Mouse (Mus musculus): ENCODE data around the gene Nutf2. TPM values are rescaled to one million over a fixed set of nuclear protein-coding genes. Genes with fewer than 3 reads are reported as not detected.
"Not testable (repeated sequence)": the region's sequence is repeated elsewhere in the genome, so short reads cannot be mapped to it uniquely, and the experiment has no call there.

Nutf2 gene
- polyA plus RNA-seq, 1 experiment from 2014 or later = 329 TPM

DNA sequence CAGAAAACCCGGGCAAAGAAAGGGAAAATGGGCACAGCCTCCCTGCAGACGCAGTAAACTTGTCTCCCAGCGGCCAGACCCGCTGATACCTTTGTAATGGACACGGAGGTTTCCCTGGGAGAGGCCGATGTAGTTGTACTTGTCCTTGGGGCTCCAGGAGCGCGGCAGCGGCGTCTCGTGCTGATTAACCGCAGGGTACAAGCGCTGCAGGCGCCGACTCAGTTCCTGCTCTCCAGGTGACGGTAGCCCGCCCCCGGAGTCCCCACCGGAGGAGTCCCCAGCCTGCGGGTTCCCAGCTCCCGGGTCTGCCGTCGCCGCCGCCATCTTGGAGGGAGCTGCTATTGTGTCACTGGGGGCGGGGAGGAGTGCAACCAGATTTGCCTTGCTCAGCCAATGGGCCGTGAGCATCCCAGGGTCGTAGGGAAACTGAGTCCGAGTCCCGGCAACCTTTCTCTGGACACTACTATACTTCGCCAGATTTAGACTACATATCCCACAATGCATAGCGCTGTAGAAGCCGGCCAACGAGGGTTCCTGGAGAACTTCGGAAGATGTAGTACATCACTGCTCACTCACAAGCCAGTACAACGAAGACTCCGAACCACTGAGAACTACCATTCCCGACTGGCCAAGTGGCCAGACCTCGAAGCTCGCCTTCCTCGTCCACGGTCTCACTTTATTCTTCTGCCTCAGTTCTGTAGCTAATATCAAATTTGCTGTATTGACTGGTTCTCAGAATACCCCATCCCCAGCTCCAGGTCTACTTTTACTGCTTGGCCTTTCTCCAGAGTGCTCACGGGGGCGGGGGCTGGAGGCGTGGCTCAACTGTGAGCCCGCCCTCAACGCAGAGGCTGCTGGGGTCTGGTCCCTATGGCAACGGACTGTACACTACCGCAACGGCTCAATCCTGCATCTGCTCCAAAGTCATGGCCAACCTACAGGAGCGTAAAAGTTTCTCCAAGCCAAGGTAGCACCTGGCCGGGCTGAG lies 33.2 kb upstream of the Nutf2 start, which contains the start of the genes Ranbp10 and Tsnaxip1:
Gene Ranbp10 (minus strand): TSS at position 490 of the 988 bp plus-strand sequence.
Gene Tsnaxip1 (plus strand): TSS at position 871 of the 988 bp plus-strand sequence.
- Histone ChIP-seq H3K4me3 (ENCODE audit: low read length) (peak within 1 kb of the TSS; percentile 70), H3K9me3 (ENCODE audit: control insufficient read depth, low read length) (no peaks in the 10 kb centered on the region), H3K9ac (ENCODE audit: low read depth, low read length) (peak within 1 kb of the TSS; percentile 90), H3K36me3 (ENCODE audit: control insufficient read depth, insufficient read depth, low read length) (peaks cover 16% of the 10 kb centered on the region), H3K27me3 (ENCODE audit: control insufficient read depth, insufficient read depth, low read length) (no peaks in the 10 kb centered on the region), H3K4me2 (replicated peaks; ENCODE audit: low read depth, low read length) (peak within 1 kb of the TSS; percentile 84), H3K4me1 (ENCODE audit: control insufficient read depth, insufficient read depth, low read length) (peaks cover 10% of the 10 kb centered on the region), H3K27ac (ENCODE audit: low read depth, low read length) (peak within 1 kb of the TSS; percentile 53)
- under 1% methylated on average over 51 of the region's 52 CpGs for WGBS
- ATAC-seq (ENCODE audit: low FRiP score, low TSS enrichment) = peak; percentile 99

DNA sequence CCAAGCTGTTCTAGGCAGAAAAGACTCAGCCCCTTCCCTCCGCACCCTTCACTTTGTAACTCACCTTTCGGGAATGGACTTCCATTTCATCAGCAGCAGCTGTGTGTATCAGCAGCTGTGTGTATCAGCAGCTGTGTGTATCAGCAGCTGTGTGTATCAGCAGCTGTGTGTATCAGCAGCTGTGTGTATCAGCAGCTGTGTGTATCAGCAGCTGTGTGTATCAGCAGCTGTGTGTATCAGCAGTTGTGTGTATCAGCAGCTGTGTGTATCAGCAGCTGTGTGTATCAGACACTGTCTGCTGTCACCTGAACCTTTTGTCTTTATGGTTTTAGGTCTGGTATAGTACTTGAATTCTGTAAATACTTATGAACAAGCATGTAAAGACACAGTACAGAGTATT lies 26.6 kb upstream of the Nutf2 start:
- not testable (repeated sequence) for H3K4me3 ChIP-seq (ENCODE audit: low read length); H3K9me3 ChIP-seq (ENCODE audit: control insufficient read depth, low read length); H3K36me3 ChIP-seq (ENCODE audit: control insufficient read depth, insufficient read depth, low read length); H3K9ac ChIP-seq (ENCODE audit: low read depth, low read length); H3K4me1 ChIP-seq (ENCODE audit: control insufficient read depth, insufficient read depth, low read length); ATAC-seq (ENCODE audit: low FRiP score, low TSS enrichment); H3K4me2 ChIP-seq (replicated peaks; ENCODE audit: low read depth, low read length); H3K27ac ChIP-seq (ENCODE audit: low read depth, low read length); H3K27me3 ChIP-seq (ENCODE audit: control insufficient read depth, insufficient read depth, low read length)
- WGBS = 85% methylated on average over 2 of the region's 2 CpGs

DNA sequence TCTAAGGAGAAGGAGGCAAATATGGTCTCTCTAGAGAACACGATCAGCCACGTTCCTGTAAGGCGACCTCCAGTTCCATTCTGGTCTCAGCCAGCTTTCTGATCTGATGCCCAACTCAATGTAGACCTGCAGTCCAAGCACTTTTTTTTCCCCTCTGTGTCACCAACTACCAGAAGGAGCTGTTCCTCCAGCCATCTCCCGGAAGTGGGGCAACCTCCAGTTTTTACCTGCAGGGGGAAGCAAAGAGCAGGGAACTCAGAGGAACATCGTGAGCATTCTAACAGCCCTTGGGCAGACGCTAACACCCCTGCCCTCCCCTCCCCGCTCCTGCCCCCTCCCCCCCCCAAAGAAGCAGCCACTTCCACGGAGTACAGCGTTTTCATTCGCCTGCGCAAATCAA lies 25.1 kb upstream of the Nutf2 start:
- no peak for ATAC-seq (ENCODE audit: low FRiP score, low TSS enrichment)
- Histone ChIP-seq H3K9me3 (ENCODE audit: control insufficient read depth, low read length) (no peaks in the 10 kb centered on the region), H3K4me1 (ENCODE audit: control insufficient read depth, insufficient read depth, low read length) (no peaks in the 10 kb centered on the region), H3K36me3 (ENCODE audit: control insufficient read depth, insufficient read depth, low read length) (no peaks in the 10 kb centered on the region), H3K4me2 (replicated peaks; ENCODE audit: low read depth, low read length) (no peak overlapping the region), H3K4me3 (ENCODE audit: low read length) (no peak overlapping the region), H3K27me3 (ENCODE audit: control insufficient read depth, insufficient read depth, low read length) (no peaks in the 10 kb centered on the region), H3K9ac (ENCODE audit: low read depth, low read length) (no peak overlapping the region), H3K27ac (ENCODE audit: low read depth, low read length) (no peak overlapping the region)
- 29% methylated on average over 11 of the region's 11 CpGs for WGBS

DNA sequence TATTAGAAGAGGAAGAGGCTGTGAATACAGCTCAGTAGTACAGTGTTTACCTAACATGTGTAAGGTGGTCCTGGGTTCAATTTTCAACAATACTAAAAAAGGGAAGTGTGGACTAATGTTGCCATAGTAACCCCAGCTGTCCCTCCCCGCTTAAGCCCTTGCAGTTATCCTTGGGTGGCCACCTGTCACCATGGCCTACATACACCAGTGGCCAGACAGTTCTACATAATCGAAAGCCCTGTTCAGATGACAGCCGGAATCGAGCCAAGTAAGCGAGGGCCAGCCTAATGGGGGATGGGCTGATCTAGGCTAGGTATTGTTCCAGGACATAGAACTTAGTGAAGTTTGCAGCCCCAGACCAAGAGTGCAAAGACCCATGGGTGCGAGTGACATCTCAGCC lies 23.4 kb upstream of the Nutf2 start:
- ATAC-seq (ENCODE audit: low FRiP score, low TSS enrichment) = no peak
- no peaks in the 10 kb centered on the region for H3K9me3 ChIP-seq (ENCODE audit: control insufficient read depth, low read length)
- H3K27ac ChIP-seq (ENCODE audit: low read depth, low read length) = no peak overlapping the region
- no peaks in the 10 kb centered on the region for H3K36me3 ChIP-seq (ENCODE audit: control insufficient read depth, insufficient read depth, low read length)
- no peaks in the 10 kb centered on the region for H3K27me3 ChIP-seq (ENCODE audit: control insufficient read depth, insufficient read depth, low read length)
- H3K4me2 ChIP-seq (replicated peaks; ENCODE audit: low read depth, low read length) = no peak overlapping the region
- no peak overlapping the region for H3K9ac ChIP-seq (ENCODE audit: low read depth, low read length)
- 88% methylated on average over 6 of the region's 6 CpGs for WGBS
- H3K4me3 ChIP-seq (ENCODE audit: low read length) = no peak overlapping the region
- H3K4me1 ChIP-seq (ENCODE audit: control insufficient read depth, insufficient read depth, low read length) = no peaks in the 10 kb centered on the region

DNA sequence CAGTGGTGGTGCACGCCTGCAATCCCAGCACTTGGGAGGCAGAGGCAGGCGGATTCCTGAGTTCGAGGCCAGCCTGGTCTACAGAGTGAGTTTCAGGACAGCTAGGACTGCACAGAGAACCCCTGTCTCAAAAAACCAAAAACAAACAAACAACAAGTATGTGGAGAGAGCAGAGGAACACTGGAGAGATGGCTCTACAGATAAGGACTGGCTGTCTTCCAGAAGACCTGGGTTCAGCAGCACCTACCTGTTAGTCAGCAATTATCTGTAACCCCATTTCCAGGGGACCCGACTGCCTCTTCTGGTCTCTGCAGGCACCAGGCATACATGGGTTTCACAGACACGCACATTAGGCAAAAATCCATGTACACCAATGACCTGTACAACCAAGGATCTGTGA lies 21.2 kb upstream of the Nutf2 start:
- WGBS = 95% methylated on average over 5 of the region's 5 CpGs
- Histone ChIP-seq H3K4me1 (ENCODE audit: control insufficient read depth, insufficient read depth, low read length) (no peaks in the 10 kb centered on the region), H3K27ac (ENCODE audit: low read depth, low read length) (no peak overlapping the region), H3K9me3 (ENCODE audit: control insufficient read depth, low read length) (no peaks in the 10 kb centered on the region), H3K27me3 (ENCODE audit: control insufficient read depth, insufficient read depth, low read length) (no peaks in the 10 kb centered on the region), H3K9ac (ENCODE audit: low read depth, low read length) (no peak overlapping the region), H3K4me3 (ENCODE audit: low read length) (no peak overlapping the region), H3K36me3 (ENCODE audit: control insufficient read depth, insufficient read depth, low read length) (peaks cover 8% of the 10 kb centered on the region), H3K4me2 (replicated peaks; ENCODE audit: low read depth, low read length) (no peak overlapping the region)
- no peak for ATAC-seq (ENCODE audit: low FRiP score, low TSS enrichment)

DNA sequence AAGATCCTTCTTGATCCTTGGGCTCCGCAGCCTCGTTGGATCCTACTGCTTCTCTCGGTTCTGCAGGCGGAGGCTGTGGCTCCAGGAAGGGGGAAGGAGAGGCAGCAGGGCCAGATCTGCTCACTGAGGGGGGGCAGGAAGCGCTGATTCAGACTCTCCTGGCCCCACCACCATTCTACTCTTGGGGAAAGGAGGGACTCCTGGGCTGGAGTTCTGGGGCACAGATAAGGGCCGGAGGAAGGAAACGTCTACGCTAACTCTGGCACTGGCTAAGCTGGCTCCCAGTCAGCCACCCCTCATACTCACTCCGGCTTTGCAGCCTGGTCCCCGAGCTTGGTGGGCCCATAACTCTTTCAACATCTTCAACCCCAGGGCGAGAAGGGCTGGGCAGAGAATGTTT lies 13.7 kb upstream of the Nutf2 start:
- H3K4me3 ChIP-seq (ENCODE audit: low read length) = no peak overlapping the region
- H3K27ac ChIP-seq (ENCODE audit: low read depth, low read length) = no peak overlapping the region
- no peaks in the 10 kb centered on the region for H3K9me3 ChIP-seq (ENCODE audit: control insufficient read depth, low read length)
- H3K4me2 ChIP-seq (replicated peaks; ENCODE audit: low read depth, low read length) = no peak overlapping the region
- WGBS = 93% methylated on average over 11 of the region's 11 CpGs
- no peaks in the 10 kb centered on the region for H3K27me3 ChIP-seq (ENCODE audit: control insufficient read depth, insufficient read depth, low read length)
- ATAC-seq (ENCODE audit: low FRiP score, low TSS enrichment) = no peak
- peaks cover 5% of the 10 kb centered on the region; the same call in 1 of the 2 replicates for H3K4me1 ChIP-seq (ENCODE audit: control insufficient read depth, insufficient read depth, low read length)
- peaks cover 57% of the 10 kb centered on the region for H3K36me3 ChIP-seq (ENCODE audit: control insufficient read depth, insufficient read depth, low read length)
- no peak overlapping the region for H3K9ac ChIP-seq (ENCODE audit: low read depth, low read length)

DNA sequence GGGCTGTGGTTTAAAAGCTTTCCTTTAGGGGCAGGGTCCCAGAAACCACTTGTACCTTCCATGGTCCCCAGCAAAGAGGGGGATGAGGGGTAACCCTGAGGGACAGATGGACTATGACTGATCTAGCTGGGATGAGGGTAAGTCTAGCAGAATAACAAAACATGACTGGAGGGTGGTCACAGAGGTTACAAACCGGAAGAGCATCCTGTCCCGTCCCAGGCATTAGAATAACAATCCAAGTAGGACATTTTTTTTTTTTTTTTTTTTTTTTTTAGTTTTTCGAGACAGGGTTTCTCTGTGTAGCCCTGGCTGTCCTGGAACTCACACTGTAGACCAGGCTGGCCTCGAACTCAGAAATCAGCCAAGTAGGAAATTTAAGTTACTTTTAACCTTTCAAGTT lies 10.4 kb upstream of the Nutf2 start:
- no peak for ATAC-seq (ENCODE audit: low FRiP score, low TSS enrichment)
- Histone ChIP-seq H3K4me2 (replicated peaks; ENCODE audit: low read depth, low read length) (no peak overlapping the region; the same call in 1 of the 2 replicates), H3K4me1 (ENCODE audit: control insufficient read depth, insufficient read depth, low read length) (peaks cover 7% of the 10 kb centered on the region; the same call in 1 of the 2 replicates), H3K4me3 (ENCODE audit: low read length) (no peak overlapping the region), H3K27me3 (ENCODE audit: control insufficient read depth, insufficient read depth, low read length) (no peaks in the 10 kb centered on the region), H3K36me3 (ENCODE audit: control insufficient read depth, insufficient read depth, low read length) (peaks cover 42% of the 10 kb centered on the region), H3K9ac (ENCODE audit: low read depth, low read length) (no peak overlapping the region), H3K27ac (ENCODE audit: low read depth, low read length) (no peak overlapping the region), H3K9me3 (ENCODE audit: control insufficient read depth, low read length) (no peaks in the 10 kb centered on the region)
- 81% methylated on average over 4 of the region's 4 CpGs for WGBS

DNA sequence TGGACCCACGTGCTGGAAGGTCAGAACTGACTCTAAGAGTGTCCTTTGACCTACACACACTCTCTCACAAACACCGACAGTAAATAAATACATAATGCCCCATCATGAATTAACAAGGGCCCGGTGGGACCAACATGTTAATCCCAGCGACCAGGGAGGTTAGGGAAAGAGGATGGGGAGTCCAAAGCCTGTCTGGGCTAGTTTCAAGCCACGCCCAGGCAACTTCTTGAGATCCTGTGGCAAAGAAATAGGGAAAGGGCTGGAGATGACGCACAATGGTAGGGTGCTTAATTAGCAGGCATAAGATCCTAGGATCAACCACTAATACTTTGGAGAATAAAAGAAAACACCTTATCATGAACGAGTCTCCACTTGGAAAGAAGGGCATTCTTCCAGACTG lies 9.8 kb upstream of the Nutf2 start:
- no peaks in the 10 kb centered on the region for H3K27me3 ChIP-seq (ENCODE audit: control insufficient read depth, insufficient read depth, low read length)
- H3K9me3 ChIP-seq (ENCODE audit: control insufficient read depth, low read length) = no peaks in the 10 kb centered on the region
- 80% methylated on average over 7 of the region's 7 CpGs for whole genome bisulfite sequencing
- no peak overlapping the region for H3K27ac ChIP-seq (ENCODE audit: low read depth, low read length)
- H3K4me2 ChIP-seq (replicated peaks; ENCODE audit: low read depth, low read length) = peak overlapping the region; percentile 28
- H3K4me1 ChIP-seq (ENCODE audit: control insufficient read depth, insufficient read depth, low read length) = peaks cover 7% of the 10 kb centered on the region; the same call in 1 of the 2 replicates
- H3K4me3 ChIP-seq (ENCODE audit: low read length) = peak overlapping the region; percentile 9; the same call in 1 of the 2 replicates
- H3K36me3 ChIP-seq (ENCODE audit: control insufficient read depth, insufficient read depth, low read length) = peaks cover 36% of the 10 kb centered on the region
- no peak for ATAC-seq (ENCODE audit: low FRiP score, low TSS enrichment)
- no peak overlapping the region; the same call in 1 of the 2 replicates for H3K9ac ChIP-seq (ENCODE audit: low read depth, low read length)

DNA sequence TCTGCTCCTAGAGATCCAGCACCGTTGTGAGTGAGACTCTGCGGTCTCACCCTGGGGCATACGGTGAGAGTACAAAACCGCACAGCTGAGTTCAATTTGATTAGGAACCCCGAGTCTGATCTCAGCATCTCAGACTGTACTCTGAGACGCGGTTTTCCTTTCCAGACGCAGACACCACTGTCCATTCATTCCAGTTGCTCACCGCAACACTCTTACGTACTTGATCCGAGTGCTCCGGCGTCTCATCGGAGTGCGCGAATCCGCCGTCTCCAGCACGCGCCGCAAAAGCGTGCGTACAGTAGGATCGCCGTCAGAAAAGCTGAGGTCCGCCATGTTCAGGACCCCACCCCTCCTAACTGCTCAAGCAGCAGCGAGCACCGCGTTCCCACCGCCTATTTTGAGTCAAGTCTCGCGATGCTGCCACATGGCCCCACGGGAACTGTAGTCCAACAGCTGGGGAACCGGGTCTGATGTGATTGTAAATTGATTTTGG lies 8.7 kb upstream of the Nutf2 start:
- H3K9me3 ChIP-seq (ENCODE audit: control insufficient read depth, low read length) = no peaks in the 10 kb centered on the region
- ATAC-seq (ENCODE audit: low FRiP score, low TSS enrichment) = peak; percentile 80
- H3K4me1 ChIP-seq (ENCODE audit: control insufficient read depth, insufficient read depth, low read length) = peaks cover 12% of the 10 kb centered on the region; the same call in 1 of the 2 replicates
- H3K4me2 ChIP-seq (replicated peaks; ENCODE audit: low read depth, low read length) = peak overlapping the region; percentile 49
- WGBS = under 1% methylated on average over 34 of the region's 34 CpGs
- peaks cover 25% of the 10 kb centered on the region for H3K36me3 ChIP-seq (ENCODE audit: control insufficient read depth, insufficient read depth, low read length)
- H3K9ac ChIP-seq (ENCODE audit: low read depth, low read length) = peak overlapping the region; percentile 59
- H3K4me3 ChIP-seq (ENCODE audit: low read length) = peak overlapping the region; percentile 53
- no peak overlapping the region for H3K27ac ChIP-seq (ENCODE audit: low read depth, low read length)
- no peaks in the 10 kb centered on the region for H3K27me3 ChIP-seq (ENCODE audit: control insufficient read depth, insufficient read depth, low read length)
